Mouse (Mus musculus) forebrain, embryonic 14.5 days (tissue): ENCODE data around the gene Rsl1d1. TPM values are rescaled to one million over a fixed set of nuclear protein-coding genes. Genes with fewer than 3 reads are reported as not detected.

Experiments
- ATAC-seq: fragments of 200-750 bp; cut with Nextera tagmentation; 2 replicates; pipeline ENCODE4 v1.8.0; 2017; ENCODE audit warnings: mild to moderate bottlenecking, moderate library complexity
- DNase-seq: peaks from one replicate; pipeline ENCODE4 v3.0.0-alpha.2; 2015; ENCODE audit warnings: low spot score
- H3K27ac ChIP-seq: fragments of 300-500 bp; sonication (generic); 2 replicates; pipeline ENCODE4 v1.5.1; 2014; ENCODE audit warnings: low read depth, mild to moderate bottlenecking, control low read depth, low read length, moderate library complexity
- H3K27me3 ChIP-seq: fragments of 300-500 bp; sonication (generic); replicated peaks from 2 replicates; pipeline ENCODE4 v1.6.1; 2014; ENCODE audit warnings: low read length, control low read depth, mixed read lengths; ENCODE audit not compliant: control insufficient read depth, insufficient read depth
- H3K36me3 ChIP-seq: fragments of 300-500 bp; sonication (generic); 2 replicates; pipeline ENCODE4 v1.6.1; 2014; ENCODE audit warnings: low read length, control low read depth; ENCODE audit not compliant: control insufficient read depth, insufficient read depth
- H3K4me1 ChIP-seq: fragments of 300-500 bp; sonication (generic); 2 replicates; pipeline ENCODE4 v1.6.1; 2014; ENCODE audit warnings: antibody characterized with exemption, low read length, control low read depth; ENCODE audit not compliant: control insufficient read depth, insufficient read depth
- H3K4me2 ChIP-seq: fragments of 300-500 bp; sonication (generic); 2 replicates; pipeline ENCODE4 v1.6.1; 2014; ENCODE audit warnings: mild to moderate bottlenecking, control low read depth, low read length
- H3K4me3 ChIP-seq: fragments of 300-500 bp; sonication (generic); 2 replicates; pipeline ENCODE4 v1.5.1; 2014; ENCODE audit warnings: low read depth, low read length, control low read depth
- H3K9ac ChIP-seq: fragments of 300-500 bp; sonication (generic); 2 replicates; pipeline ENCODE4 v1.6.1; 2014; ENCODE audit warnings: mild to moderate bottlenecking, low read length, control low read depth, moderate library complexity
- H3K9me3 ChIP-seq: fragments of 300-500 bp; sonication (generic); replicated peaks from 2 replicates; pipeline ENCODE4 v1.6.1; 2016; ENCODE audit warnings: low read length, control low read depth, mixed read lengths; ENCODE audit not compliant: control insufficient read depth
- WGBS: fragments of 180-500 bp; shearing (Covaris S2); extraction: QIAGEN DNeasy Blood & Tissue Kit; methylation state at CpG from one replicate; pipeline ENCODE4 v1.1.7; 2014; 5-methylcytosine and 5-hydroxymethylcytosine counted together
- polyA plus RNA-seq: library from polyadenylated mRNA; unstranded; fragments of >200 nt; fragmentation: Nextera tagmentation; extraction: Ambion mirVana; gene quantifications from 2 replicates; pipeline ENCODE4 v1.2.1, GENCODE M21; 2014

The Rsl1d1 gene
- polyA plus RNA-seq = 192 and 195 TPM in 2 replicates

DNA sequence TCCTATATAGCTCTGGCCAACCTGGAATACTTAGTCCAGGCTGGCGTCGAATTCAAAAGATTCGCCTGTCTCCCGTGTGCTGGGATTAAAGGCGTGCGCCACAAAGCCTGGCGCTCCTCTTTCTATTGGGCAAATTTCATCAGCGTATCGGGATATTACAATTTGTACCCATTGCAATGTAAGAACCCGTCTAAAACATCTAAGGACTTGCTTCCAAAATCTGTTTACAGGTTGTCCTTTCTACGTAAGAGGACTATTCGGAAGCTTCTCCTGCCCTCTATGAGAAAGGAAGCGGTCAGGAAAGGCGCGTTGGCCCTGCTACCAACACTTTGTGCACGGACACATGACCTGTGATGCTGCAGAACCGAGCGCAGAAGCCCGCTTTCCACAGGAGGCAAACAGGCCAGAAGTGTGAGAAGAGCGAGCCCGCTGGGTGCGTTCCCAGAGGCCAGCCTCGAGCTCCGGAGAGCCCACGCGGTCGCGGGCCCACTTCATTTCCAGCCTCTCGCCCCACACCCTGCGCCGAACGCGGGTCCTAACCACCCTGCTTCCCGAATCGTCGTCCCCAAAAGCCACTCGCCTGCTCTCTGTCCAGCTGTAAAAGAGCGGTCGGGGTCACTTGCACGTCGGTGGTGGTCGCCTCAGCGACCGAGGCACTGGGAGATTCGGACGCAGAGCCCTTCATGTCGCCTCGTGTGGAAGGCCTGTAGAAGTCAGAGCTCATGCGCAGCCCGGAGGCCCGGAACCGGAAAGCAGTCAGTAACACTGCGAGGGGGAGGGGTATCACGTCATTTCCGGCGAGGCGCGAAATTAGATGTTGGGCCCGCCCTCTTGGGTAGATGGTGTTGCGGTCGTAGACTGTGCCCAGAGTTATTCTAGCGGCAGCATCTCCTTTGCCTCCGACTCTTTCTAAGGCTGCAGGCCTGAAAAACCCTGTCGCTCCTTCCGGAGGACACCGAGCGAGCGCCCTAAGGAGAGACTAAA lies at the start of gene Rsl1d1:
Gene Rsl1d1 (minus strand): TSS at position 761 of the 984 bp plus-strand sequence.
- H3K4me2 ChIP-seq = peak within 1 kb of the TSS; percentile 97
- H3K4me1 ChIP-seq = peaks cover 16% of the 10 kb centered on the region
- DNase-seq (peak; percentile 98), ATAC-seq (peak; percentile 99)
- H3K4me3 ChIP-seq = peak within 1 kb of the TSS; percentile 89
- H3K36me3 ChIP-seq = peaks cover 40% of the 10 kb centered on the region
- H3K27ac ChIP-seq = peak within 1 kb of the TSS; percentile 65
- under 1% methylated on average over 68 of the region's 68 CpGs for WGBS
- peak within 1 kb of the TSS; percentile 89 for H3K9ac ChIP-seq
- no peaks in the 10 kb centered on the region for H3K27me3 ChIP-seq
- no peaks in the 10 kb centered on the region for H3K9me3 ChIP-seq

DNA sequence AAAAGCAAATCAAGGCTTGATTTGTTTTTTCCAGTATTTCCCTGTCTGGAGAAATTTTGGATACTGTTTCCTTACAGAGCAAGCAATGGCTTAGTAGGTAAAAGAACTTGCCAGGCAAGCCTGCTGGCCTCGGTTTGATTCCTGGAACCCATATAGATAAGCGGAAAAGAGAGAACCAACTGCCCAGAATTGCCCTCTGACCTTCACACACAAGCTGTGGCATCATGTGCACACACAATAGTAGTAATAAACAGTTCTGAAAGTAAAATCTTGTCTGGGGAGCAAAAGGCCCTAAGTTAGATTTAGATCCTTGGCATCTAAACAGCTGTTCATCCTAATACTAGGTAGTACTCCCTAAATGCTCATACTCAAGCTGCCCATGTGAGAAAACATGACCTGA lies 44.7 kb upstream of the Rsl1d1 start:
- DNase-seq (no peak), ATAC-seq (no peak)
- H3K36me3 ChIP-seq = no peaks in the 10 kb centered on the region
- 92% methylated on average over 2 of the region's 2 CpGs for WGBS
- no peaks in the 10 kb centered on the region for H3K9me3 ChIP-seq
- H3K4me1 ChIP-seq = peaks cover 11% of the 10 kb centered on the region
- no peak overlapping the region for H3K4me2 ChIP-seq
- no peak overlapping the region for H3K4me3 ChIP-seq
- H3K27ac ChIP-seq = no peak overlapping the region
- H3K27me3 ChIP-seq = no peaks in the 10 kb centered on the region
- H3K9ac ChIP-seq = no peak overlapping the region

DNA sequence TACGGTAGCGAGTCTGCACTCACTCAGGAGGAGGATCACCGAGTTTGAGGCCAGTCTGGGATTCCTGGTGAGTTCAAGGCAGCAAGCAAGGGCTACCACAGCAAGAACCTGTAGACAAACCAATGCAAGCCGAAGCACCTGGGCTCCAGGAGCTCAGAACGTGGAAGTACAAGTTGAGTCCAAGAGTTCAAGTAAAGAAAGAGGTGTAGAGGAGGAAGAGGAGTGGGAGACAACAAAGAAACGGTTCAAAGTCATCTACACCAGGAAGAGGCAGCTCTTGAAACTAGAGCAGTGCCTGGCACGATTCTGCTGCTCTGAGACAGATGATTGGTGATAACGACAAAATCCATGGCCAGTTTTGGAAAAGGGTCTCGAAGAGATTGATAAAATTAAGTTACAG lies 42.6 kb upstream of the Rsl1d1 start:
- ATAC-seq = no peak
- H3K9ac ChIP-seq = no peak overlapping the region
- H3K4me3 ChIP-seq = no peak overlapping the region
- H3K9me3 ChIP-seq = no peaks in the 10 kb centered on the region
- H3K27me3 ChIP-seq = no peaks in the 10 kb centered on the region
- no peak overlapping the region for H3K4me2 ChIP-seq
- no peaks in the 10 kb centered on the region for H3K36me3 ChIP-seq
- no peak for DNase-seq
- H3K27ac ChIP-seq = no peak overlapping the region
- WGBS = 86% methylated on average over 9 of the region's 9 CpGs
- no peaks in the 10 kb centered on the region for H3K4me1 ChIP-seq

DNA sequence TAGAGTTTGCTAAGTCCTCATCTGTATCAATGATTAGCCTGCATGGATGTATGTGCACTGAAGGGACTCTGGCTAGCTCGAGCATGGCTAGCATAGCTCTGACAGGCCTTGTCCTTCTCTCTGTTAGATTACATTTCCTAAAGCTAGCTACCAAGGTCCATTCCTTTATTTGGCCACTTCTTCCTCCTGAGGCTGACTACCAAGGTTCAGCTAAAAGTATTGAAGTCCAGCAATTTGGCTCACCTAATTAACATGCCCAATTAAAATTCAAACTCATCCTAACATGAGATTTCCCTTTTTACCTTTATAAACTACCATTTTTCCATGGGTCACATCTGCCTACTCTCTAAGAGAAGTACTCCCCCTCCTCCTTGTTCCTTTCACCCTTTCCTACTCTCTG lies 39.3 kb upstream of the Rsl1d1 start:
- no peaks in the 10 kb centered on the region for H3K27me3 ChIP-seq
- peaks cover 11% of the 10 kb centered on the region for H3K36me3 ChIP-seq
- 93% methylated on average over 1 of the region's 1 CpGs for WGBS
- no peaks in the 10 kb centered on the region for H3K4me1 ChIP-seq
- no peaks in the 10 kb centered on the region for H3K9me3 ChIP-seq
- no peak overlapping the region for H3K9ac ChIP-seq
- DNase-seq (no peak), ATAC-seq (no peak)
- no peak overlapping the region for H3K4me2 ChIP-seq
- no peak overlapping the region for H3K4me3 ChIP-seq
- no peak overlapping the region for H3K27ac ChIP-seq

DNA sequence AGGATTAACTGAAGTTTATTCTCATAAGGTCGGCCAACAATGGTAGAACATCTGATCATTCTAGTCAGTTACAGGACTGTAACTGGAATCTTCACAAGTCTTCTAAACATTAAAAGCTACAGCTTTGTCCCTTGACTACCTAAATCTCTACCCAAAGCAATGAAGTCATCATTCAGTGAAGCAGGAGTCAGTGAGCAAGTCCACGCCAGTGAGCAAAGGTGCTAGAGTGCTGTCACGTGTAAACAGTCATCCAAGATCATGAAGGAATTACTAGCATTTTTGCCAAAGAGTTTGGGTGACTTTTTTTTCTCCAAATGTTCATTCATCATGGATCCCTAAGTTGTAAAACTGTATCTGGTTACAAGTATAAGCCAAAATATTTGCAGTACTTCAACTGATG lies 14.7 kb upstream of the Rsl1d1 start:
- Histone ChIP-seq H3K27ac (no peak overlapping the region), H3K4me1 (no peaks in the 10 kb centered on the region), H3K27me3 (no peaks in the 10 kb centered on the region), H3K9ac (no peak overlapping the region), H3K36me3 (peaks cover 67% of the 10 kb centered on the region), H3K4me2 (no peak overlapping the region), H3K9me3 (no peaks in the 10 kb centered on the region), H3K4me3 (no peak overlapping the region)
- WGBS = 84% methylated on average over 3 of the region's 3 CpGs
- DNase-seq = no peak
- no peak for ATAC-seq

DNA sequence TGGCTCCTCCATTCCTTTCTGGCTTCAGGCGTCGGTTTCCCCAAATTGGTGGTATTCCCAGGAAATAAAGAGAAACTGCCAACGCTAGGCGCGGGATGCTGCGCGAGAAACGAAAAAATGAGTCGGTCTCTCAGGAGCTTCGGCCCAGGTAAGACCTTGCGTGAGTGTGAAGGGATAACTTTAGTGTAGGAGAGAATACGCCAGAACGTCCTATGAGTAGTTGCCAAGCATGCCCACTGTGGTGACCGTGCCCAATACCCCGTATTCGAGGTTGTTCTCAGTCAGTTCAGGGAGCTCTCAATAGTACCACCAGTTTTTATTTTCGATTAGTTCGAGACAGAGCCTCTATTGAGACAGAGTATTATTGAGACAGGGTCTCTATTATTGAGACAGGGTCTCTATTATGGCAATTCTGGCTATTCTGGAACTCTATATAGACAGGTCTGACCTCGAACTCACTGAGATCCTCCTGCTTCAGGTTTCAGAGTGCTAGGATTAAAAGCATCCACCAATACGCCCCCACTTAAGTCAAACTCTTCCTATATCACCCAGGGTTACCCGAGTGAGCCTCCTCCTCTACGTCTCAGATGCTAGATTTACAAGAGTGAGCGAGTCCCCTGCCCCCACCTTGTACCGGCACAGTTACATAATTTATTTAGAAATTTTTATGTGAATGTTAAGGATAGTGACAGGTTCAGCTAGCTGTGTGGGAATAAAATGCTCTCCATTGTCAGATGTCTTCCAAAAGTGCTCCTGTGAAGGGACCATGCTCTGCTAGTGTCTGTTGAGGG lies 664 bp upstream of the Rsl1d1 start:
- DNase-seq = no peak
- H3K4me1 ChIP-seq = peaks cover 16% of the 10 kb centered on the region
- H3K27me3 ChIP-seq = no peaks in the 10 kb centered on the region
- peak; percentile 51 for ATAC-seq
- peak overlapping the region; percentile 89 for H3K4me3 ChIP-seq
- peak overlapping the region; percentile 97 for H3K4me2 ChIP-seq
- H3K36me3 ChIP-seq = peaks cover 38% of the 10 kb centered on the region
- no peaks in the 10 kb centered on the region for H3K9me3 ChIP-seq
- peak overlapping the region; percentile 89 for H3K9ac ChIP-seq
- H3K27ac ChIP-seq = peak overlapping the region; percentile 65
- WGBS = 9% methylated on average over 24 of the region's 24 CpGs

DNA sequence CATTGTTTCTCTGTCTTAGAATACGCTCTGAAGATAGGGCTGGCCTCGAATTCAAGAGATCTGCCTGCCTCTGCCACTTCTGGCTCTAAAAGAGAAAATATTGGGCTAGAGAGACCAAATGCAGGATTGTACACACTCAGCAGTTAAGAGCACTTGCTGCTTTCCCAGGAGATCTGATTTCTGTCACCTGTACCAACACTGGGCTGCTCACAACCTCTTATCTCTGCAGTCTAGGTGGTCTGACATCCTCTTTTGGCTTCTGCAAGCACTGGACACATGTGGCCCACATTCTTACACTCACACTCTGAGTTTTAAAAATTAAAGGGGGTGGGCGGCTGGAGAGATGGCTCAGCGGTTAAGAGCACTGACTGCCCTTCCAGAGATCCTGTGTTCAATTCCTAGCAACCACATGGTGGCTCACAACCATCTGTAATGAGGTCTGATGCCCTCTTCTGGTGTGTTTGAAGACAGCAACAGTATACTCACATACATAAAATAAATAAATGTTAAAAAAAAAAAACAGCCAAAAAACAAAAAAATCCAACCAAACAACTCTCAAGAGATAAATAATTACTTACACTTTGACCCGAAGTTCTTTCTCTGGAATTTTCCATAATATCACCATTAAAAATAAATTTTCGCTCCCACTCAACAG lies 1.3 kb downstream of the Rsl1d1 start:
- H3K36me3 ChIP-seq = peaks cover 46% of the 10 kb centered on the region
- H3K27ac ChIP-seq = no peak overlapping the region
- H3K4me3 ChIP-seq = peak overlapping the region; percentile 89
- DNase-seq = no peak
- H3K4me2 ChIP-seq = peak overlapping the region; percentile 97
- 70% methylated on average over 6 of the region's 6 CpGs for WGBS
- H3K4me1 ChIP-seq = peaks cover 16% of the 10 kb centered on the region
- no peak for ATAC-seq
- peak overlapping the region; percentile 89 for H3K9ac ChIP-seq
- no peaks in the 10 kb centered on the region for H3K27me3 ChIP-seq
- no peaks in the 10 kb centered on the region for H3K9me3 ChIP-seq

DNA sequence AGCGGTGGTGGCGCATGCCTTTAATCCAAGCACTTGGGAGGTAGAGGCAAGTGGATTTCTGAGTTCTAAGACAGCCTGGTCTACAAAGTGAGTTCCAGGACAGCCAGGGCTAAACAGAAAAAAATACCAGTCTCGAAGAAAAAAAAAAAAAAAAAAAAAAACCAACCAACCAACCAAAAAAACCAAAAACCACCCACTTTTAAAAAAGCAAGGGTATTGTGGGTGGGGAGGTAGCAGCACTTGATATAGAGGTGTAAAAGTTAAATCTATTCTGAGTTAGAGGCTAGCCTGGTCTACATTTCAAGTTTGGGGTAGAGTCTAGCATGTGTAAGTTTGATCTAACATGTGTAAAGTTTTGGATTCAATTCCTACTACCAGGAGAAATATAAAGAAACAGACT lies 2.9 kb downstream of the Rsl1d1 start:
- Histone ChIP-seq H3K4me3 (no peak overlapping the region), H3K27me3 (no peaks in the 10 kb centered on the region), H3K4me2 (no peak overlapping the region), H3K27ac (no peak overlapping the region), H3K36me3 (peaks cover 61% of the 10 kb centered on the region), H3K9ac (no peak overlapping the region), H3K4me1 (peaks cover 16% of the 10 kb centered on the region), H3K9me3 (no peaks in the 10 kb centered on the region)
- WGBS = 87% methylated on average over 3 of the region's 3 CpGs
- ATAC-seq = no peak
- DNase-seq = no peak
